Mouse (Mus musculus): ENCODE measurements around the gene Arap1. TPM values are rescaled to one million over a fixed set of nuclear protein-coding genes. Genes with fewer than 3 reads are reported as not detected.

Arap1 gene
- total and polyA plus RNA-seq, 2 experiments from 2014 or later = 10.5 to 14.3 TPM

DNA sequence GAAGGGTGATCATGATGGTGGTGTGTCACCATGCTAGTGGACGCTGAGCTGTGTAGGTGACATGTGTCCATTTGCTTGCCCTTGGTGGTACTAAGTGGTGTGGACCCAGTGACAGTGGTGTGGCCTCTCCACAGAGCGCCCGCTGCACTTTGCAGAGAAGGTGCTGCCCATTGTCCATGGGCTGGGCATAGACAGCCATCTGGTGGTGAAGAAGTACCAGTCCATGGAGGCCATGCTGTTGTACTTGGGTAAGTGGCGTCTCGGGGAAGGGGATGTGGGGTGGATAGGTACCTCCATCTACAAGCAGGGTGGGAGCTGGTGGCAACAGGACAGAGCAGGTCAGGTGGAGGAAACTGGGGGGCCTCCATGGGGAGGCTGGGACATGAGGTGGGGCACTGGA is 56.0 kb downstream of the Arap1 start:
- 0 out of 2 replicates have a peak, but pooled peaks have one; percentile 9 for TF ChIP-seq CTCF (IDR thresholded peaks at IDR 0.05; ENCODE audit: low read depth)
- no peak overlapping the region for H3K4me3 ChIP-seq (ENCODE audit: low read depth, low read length)
- no peaks in the 10 kb centered on the region for H3K4me1 ChIP-seq (ENCODE audit: insufficient read depth)
- no peaks in the 10 kb centered on the region for H3K27me3 ChIP-seq (ENCODE audit: insufficient read depth, low read length)
- H3K36me3 ChIP-seq (ENCODE audit: insufficient read depth) = no peaks in the 10 kb centered on the region
- H3K9ac ChIP-seq = no peak overlapping the region
- DNase-seq (no peak), ATAC-seq (no peak)
- WGBS = 97% methylated on average over 5 of the region's 5 CpGs
- no peak overlapping the region for H3K27ac ChIP-seq (ENCODE audit: low read depth, low read length)
- no peaks in the 10 kb centered on the region for H3K9me3 ChIP-seq (ENCODE audit: low read length)
- H3K4me2 ChIP-seq (ENCODE audit: low read depth) = no peak overlapping the region

GRCm38 (mm10) chr7:101410267-101410936 is 62.5 kb downstream of the Arap1 start, which contains the start of gene Gm45837:
TSS of gene Gm45837 (plus strand) at chr7:101410886.
- Histone ChIP-seq H3K36me3 (ENCODE audit: insufficient read depth) (no peaks in the 10 kb centered on the region), H3K4me2 (ENCODE audit: low read depth) (no peak within 1 kb of the TSS), H3K4me3 (ENCODE audit: low read depth, low read length) (no peak within 1 kb of the TSS), H3K9ac (no peak within 1 kb of the TSS), H3K27ac (ENCODE audit: low read depth, low read length) (no peak within 1 kb of the TSS), H3K9me3 (ENCODE audit: low read length) (no peaks in the 10 kb centered on the region), H3K4me1 (ENCODE audit: insufficient read depth) (peaks cover 9% of the 10 kb centered on the region), H3K27me3 (ENCODE audit: insufficient read depth, low read length) (no peaks in the 10 kb centered on the region)
- no peak for TF ChIP-seq CTCF (IDR thresholded peaks at IDR 0.05; ENCODE audit: low read depth)
- WGBS = 86% methylated on average over 11 of the region's 11 CpGs
- ATAC-seq (no peak), DNase-seq (no peak)

- DNase-seq = peak; percentile 93
- Histone ChIP-seq H3K4me1 (ENCODE audit: insufficient read depth) (peaks cover 18% of the 10 kb centered on the region), H3K9me3 (ENCODE audit: low read length) (no peaks in the 10 kb centered on the region), H3K4me2 (ENCODE audit: low read depth) (no peak overlapping the region), H3K27ac (ENCODE audit: low read depth, low read length) (no peak overlapping the region), H3K27me3 (ENCODE audit: insufficient read depth, low read length) (no peaks in the 10 kb centered on the region), H3K4me3 (ENCODE audit: low read depth, low read length) (no peak overlapping the region), H3K36me3 (ENCODE audit: insufficient read depth) (no peaks in the 10 kb centered on the region), H3K9ac (no peak overlapping the region)
- TF ChIP-seq CTCF (IDR thresholded peaks at IDR 0.05; ENCODE audit: low read depth) = peak; percentile 100
- ATAC-seq = peak; percentile 73
These were observed 64.9 kb downstream of the Arap1 start for GRCm38 (mm10) chr7:101412796-101413195.

GRCm38 (mm10) chr7:101414209-101414608 is 66.3 kb downstream of the Arap1 start:
- H3K9ac ChIP-seq = no peak overlapping the region
- no peaks in the 10 kb centered on the region for H3K36me3 ChIP-seq (ENCODE audit: insufficient read depth)
- ATAC-seq = no peak
- 44% methylated on average over 4 of the region's 4 CpGs for WGBS
- no peak overlapping the region for H3K4me2 ChIP-seq (ENCODE audit: low read depth)
- no peak overlapping the region for H3K4me3 ChIP-seq (ENCODE audit: low read depth, low read length)
- no peak for DNase-seq
- no peak for TF ChIP-seq CTCF (IDR thresholded peaks at IDR 0.05; ENCODE audit: low read depth)
- H3K27me3 ChIP-seq (ENCODE audit: insufficient read depth, low read length) = no peaks in the 10 kb centered on the region
- H3K9me3 ChIP-seq (ENCODE audit: low read length) = no peaks in the 10 kb centered on the region
- peak overlapping the region; percentile 73 for H3K27ac ChIP-seq (ENCODE audit: low read depth, low read length)
- H3K4me1 ChIP-seq (ENCODE audit: insufficient read depth) = peaks cover 18% of the 10 kb centered on the region

DNA sequence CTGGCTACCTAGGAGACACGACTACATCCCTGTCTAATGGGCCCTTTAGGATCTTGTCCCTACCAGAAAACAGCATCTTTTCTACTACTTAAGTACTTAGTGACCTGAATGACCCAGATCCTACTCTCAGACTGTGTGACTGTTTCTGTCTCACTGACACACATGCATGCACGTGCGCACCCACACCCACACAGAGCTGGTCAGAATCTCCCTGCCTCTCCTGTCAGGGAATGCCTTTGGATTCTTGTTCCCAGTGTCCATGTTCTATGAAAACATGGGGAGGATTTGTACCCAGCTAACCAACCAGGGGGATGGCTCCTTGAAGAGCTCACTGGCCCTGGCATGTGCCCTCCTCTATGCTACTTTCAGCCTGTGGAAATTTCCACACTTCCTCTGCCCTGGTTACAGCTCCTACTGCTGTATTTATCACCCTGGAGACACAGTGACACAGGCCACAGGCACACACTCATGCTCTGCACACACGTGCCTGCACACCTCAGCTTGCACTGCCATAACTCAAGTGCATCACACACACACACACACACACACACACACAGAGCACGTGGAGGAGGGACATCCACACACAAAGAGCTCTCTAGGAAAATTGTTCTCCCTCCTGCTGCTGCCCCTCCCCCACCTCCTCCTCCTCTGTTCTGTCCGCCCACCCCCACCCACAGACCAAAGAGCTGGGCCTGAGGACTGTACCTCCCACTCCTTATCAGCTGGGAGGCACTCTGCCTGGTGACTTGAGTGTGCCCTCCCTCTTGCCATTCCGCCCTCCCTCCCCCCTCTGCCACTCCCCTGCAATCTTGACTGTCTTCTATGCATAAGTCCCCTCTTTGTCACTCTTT is 67.0 kb downstream of the Arap1 start:
- DNase-seq (peak; percentile 67), ATAC-seq (peak; percentile 66)

GRCm38 (mm10) chr7:101415512-101416100 is 67.7 kb downstream of the Arap1 start:
- Histone ChIP-seq H3K36me3 (ENCODE audit: insufficient read depth) (no peaks in the 10 kb centered on the region), H3K4me1 (ENCODE audit: insufficient read depth) (peaks cover 19% of the 10 kb centered on the region), H3K4me3 (ENCODE audit: low read depth, low read length) (no peak overlapping the region), H3K27me3 (ENCODE audit: insufficient read depth, low read length) (no peaks in the 10 kb centered on the region), H3K27ac (ENCODE audit: low read depth, low read length) (peak overlapping the region; percentile 73), H3K9me3 (ENCODE audit: low read length) (no peaks in the 10 kb centered on the region), H3K9ac (0 out of 2 replicates have a peak overlapping the region, but pooled peaks have one; percentile 22), H3K4me2 (ENCODE audit: low read depth) (0 out of 2 replicates have a peak overlapping the region, but pooled peaks have one; percentile 5)
- no peak for TF ChIP-seq CTCF (IDR thresholded peaks at IDR 0.05; ENCODE audit: low read depth)
- WGBS = 41% methylated on average over 8 of the region's 8 CpGs
- no peak for DNase-seq
- peak; percentile 83 for ATAC-seq

More for the DNA sequence above, 67.0 kb downstream of the Arap1 start:
- peak overlapping the region; percentile 73 for H3K27ac ChIP-seq (ENCODE audit: low read depth, low read length)
- 0 out of 2 replicates have a peak overlapping the region, but pooled peaks have one; percentile 5 for H3K4me2 ChIP-seq (ENCODE audit: low read depth)
- TF ChIP-seq CTCF (IDR thresholded peaks at IDR 0.05; ENCODE audit: low read depth) = no peak
- no peaks in the 10 kb centered on the region for H3K36me3 ChIP-seq (ENCODE audit: insufficient read depth)
- H3K27me3 ChIP-seq (ENCODE audit: insufficient read depth, low read length) = no peaks in the 10 kb centered on the region
- 0 out of 2 replicates have a peak overlapping the region, but pooled peaks have one; percentile 10 for H3K9ac ChIP-seq
- 24% methylated on average over 6 of the region's 7 CpGs for WGBS
- H3K9me3 ChIP-seq (ENCODE audit: low read length) = no peaks in the 10 kb centered on the region
- peaks cover 18% of the 10 kb centered on the region for H3K4me1 ChIP-seq (ENCODE audit: insufficient read depth)
- no peak overlapping the region for H3K4me3 ChIP-seq (ENCODE audit: low read depth, low read length)
